Mouse (Mus musculus): ENCODE measurements at regions not wholly inside any gene's neighbourhood (a gene's known extent, or its start where the extent isn't known, plus 50 kb on each side); places are given as distances from the start of the nearest gene placed in this dataset.

DNA sequence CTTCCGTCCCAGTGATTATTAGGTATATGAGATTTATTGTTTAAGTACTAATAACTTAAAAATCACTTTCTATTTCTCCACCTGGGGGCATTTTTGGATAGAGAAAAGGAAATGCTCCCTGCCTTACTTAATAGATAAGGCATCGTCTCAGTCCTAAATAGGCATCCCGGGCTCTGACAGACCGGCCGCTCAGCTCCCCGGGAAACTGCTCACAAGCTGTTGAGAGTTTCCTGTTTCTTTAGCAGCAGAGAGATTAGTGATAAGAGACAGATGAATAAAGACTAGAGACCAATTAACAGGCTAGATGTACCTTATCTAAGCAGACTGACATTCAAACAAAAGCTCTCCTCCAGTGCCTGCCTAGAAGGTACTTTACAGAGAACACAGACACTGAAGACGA, 148.4 kb downstream of the Slc15a5 start:
- no peak for TF ChIP-seq CTCF (IDR thresholded peaks at IDR 0.05; ENCODE audit: control insufficient read depth, insufficient read depth, insufficient read length)
- no peak for TF ChIP-seq MAX (IDR thresholded peaks at IDR 0.05)
- no peak for TF ChIP-seq FOSL1 (IDR thresholded peaks at IDR 0.05; ENCODE audit: insufficient read depth, low read length, poor library complexity, severe bottlenecking)
- TF ChIP-seq MYOD1 (IDR thresholded peaks at IDR 0.05; ENCODE audit: control insufficient read depth, insufficient read length, low read depth), result no peak
- TF ChIP-seq MYOG (IDR thresholded peaks at IDR 0.05; ENCODE audit: control insufficient read depth, extremely low read depth, insufficient read length), result no peak
- no peak for TF ChIP-seq USF1 (IDR thresholded peaks at IDR 0.05; ENCODE audit: low read depth)
- TF ChIP-seq CEBPB (IDR thresholded peaks at IDR 0.05; ENCODE audit: low read depth), result no peak

Measured in C2C12 (cell line).